Mouse (Mus musculus) heart, adult 2 months (tissue): ENCODE results near the gene B4galt5. TPM values are rescaled to one million over a fixed set of nuclear protein-coding genes. Genes with fewer than 3 reads are reported as not detected.
A peak's percentile ranks its signal among the peaks of the same experiment; 100 is the strongest.

ENCODE experiments used
- DNase-seq, 2 experiments: peaks; one replicate each; pipeline ENCODE4 v3.0.0; 2021
- H3K27ac ChIP-seq: fragments of 200-600 bp; 2 replicates; pipeline ENCODE4 v1.8.1; 2022
- H3K27me3 ChIP-seq: fragments of 200-500 bp; 2 replicates; pipeline ENCODE4 v1.6.1; 2012; ENCODE audit warnings: mild to moderate bottlenecking, low read length, inconsistent platforms, mixed read lengths; ENCODE audit not compliant: control insufficient read depth, insufficient read depth
- H3K36me3 ChIP-seq: fragments of 200-500 bp; 2 replicates; pipeline ENCODE4 v1.6.1; 2012; ENCODE audit warnings: low read length, inconsistent platforms; ENCODE audit not compliant: control insufficient read depth, insufficient read depth
- H3K4me1 ChIP-seq: fragments of 200-500 bp; 2 replicates; pipeline ENCODE4 v1.6.1; 2011; ENCODE audit warnings: low read length; ENCODE audit not compliant: control insufficient read depth, insufficient read depth
- H3K4me3 ChIP-seq: fragments of 200-600 bp; 2 replicates; pipeline ENCODE4 v1.8.1; 2022
- H3K79me2 ChIP-seq: fragments of 200-500 bp; replicated peaks from 2 replicates; pipeline ENCODE4 v1.6.1; 2012; ENCODE audit warnings: mild to moderate bottlenecking, inconsistent platforms, low read length, moderate library complexity, mixed read lengths; ENCODE audit not compliant: control insufficient read depth, insufficient read depth
- H3K9ac ChIP-seq: fragments of 200-500 bp; 2 replicates; pipeline ENCODE4 v1.6.1; 2012; ENCODE audit warnings: low read depth, mild to moderate bottlenecking, control low read depth, inconsistent platforms, low read length, mixed read lengths
- CTCF ChIP-seq: fragments of 200-600 bp; IDR thresholded peaks from 2 replicates; pipeline ENCODE4 v1.8.1; 2022; ENCODE audit warnings: antibody characterized with exemption, mild to moderate bottlenecking, moderate library complexity
- EP300 ChIP-seq: fragments of 200-500 bp; IDR thresholded peaks from 2 replicates; pipeline ENCODE4 v1.6.1; 2011; ENCODE audit warnings: low read depth, low read length, control low read depth; ENCODE audit not compliant: insufficient read depth
- POLR2A ChIP-seq: fragments of 200-500 bp; IDR thresholded peaks from 2 replicates; pipeline ENCODE4 v1.6.1; 2011; ENCODE audit warnings: mild to moderate bottlenecking, low read depth, low read length, control low read depth; ENCODE audit not compliant: insufficient read depth
- WGBS: fragments of 180-500 bp; shearing (Covaris S2); methylation state at CpG from one replicate; pipeline ENCODE4 v1.1.7; 2018; 5-methylcytosine and 5-hydroxymethylcytosine counted together
- intact Hi-C: fragments of 180-260 bp; cut with DNase I; formaldehyde crosslinking; loops from one replicate; pipeline ENCODE4 v1.15.1; 2025
- polyA plus RNA-seq: library from polyadenylated mRNA; depleted of rRNA; stranded (reverse); fragments of >200 nt; gene quantifications from 2 replicates; pipeline ENCODE4 v1.2.3, GENCODE M21; 2012; rRNA removed
- total RNA-seq, 2 experiments: library from RNA; stranded (reverse); gene quantifications; 2 replicates each; pipeline ENCODE4 v1.2.3; 2021

Gene B4galt5
- total and polyA plus RNA-seq, 3 experiments, result 9.4 to 17.0 (median 14.1) TPM

GRCm38 (mm10) chr2:167250736-167251337, 98.1 kb downstream of the B4galt5 start:
- H3K27ac ChIP-seq, result peak overlapping the region; percentile 41
- TF ChIP-seq EP300, result no peak
- no peak for TF ChIP-seq POLR2A
- no peak for TF ChIP-seq CTCF

DNA sequence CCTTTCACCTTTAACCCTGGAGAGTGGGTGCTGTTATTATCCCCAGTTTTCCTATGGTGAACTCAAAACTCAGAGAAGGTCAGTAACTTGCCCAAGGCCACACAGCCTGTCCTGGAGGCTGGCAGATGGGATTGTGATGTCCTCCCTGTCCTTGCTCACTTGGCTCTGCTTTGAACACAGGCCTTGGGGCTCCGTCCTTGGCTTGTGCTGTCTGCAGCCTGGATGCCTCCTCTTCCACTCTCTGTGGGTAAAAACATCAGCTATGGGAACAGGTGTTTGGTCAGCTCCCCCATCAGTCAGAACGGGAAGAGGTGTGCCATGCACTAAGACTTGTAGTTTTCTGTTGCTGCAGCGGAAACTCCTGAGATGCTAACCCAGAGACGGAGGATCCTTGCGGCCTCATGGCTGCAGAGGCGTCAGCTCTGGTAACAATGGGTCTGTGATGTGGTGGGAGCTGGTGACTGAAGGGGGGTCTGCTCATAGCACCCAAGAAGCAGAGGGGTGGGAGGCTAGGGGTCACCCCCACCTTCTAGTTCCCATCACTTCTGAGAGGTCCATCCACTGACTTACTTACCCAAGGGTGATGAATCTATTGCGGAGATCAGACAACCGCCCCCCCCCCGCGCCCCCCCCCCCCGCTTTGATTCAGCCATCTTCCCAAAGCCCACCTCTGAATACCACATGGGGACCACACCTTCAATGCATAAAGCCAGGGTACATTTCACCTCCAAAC, 98.8 kb downstream of the B4galt5 start:
- TF ChIP-seq POLR2A, result no peak
- TF ChIP-seq EP300, result no peak
- no peak for TF ChIP-seq CTCF
- no peaks in the 10 kb centered on the region for H3K36me3 ChIP-seq
- H3K27me3 ChIP-seq, result no peaks in the 10 kb centered on the region
- H3K4me1 ChIP-seq, result peaks cover 13% of the 10 kb centered on the region
- DNase-seq, result no peak
- H3K4me3 ChIP-seq, result no peak overlapping the region
- peak overlapping the region; percentile 33; the same call in 1 of the 2 replicates for H3K27ac ChIP-seq
- intact Hi-C loops, result no loop called here
- H3K79me2 ChIP-seq, result no peaks in the 10 kb centered on the region
- no peak overlapping the region for H3K9ac ChIP-seq
- 51% methylated on average over 11 of the region's 11 CpGs for WGBS

More at GRCm38 (mm10) chr2:167250736-167251337, 98.1 kb downstream of the B4galt5 start:
- H3K4me3 ChIP-seq, result no peak overlapping the region
- H3K9ac ChIP-seq, result no peak overlapping the region
- H3K27me3 ChIP-seq, result no peaks in the 10 kb centered on the region
- H3K79me2 ChIP-seq, result no peaks in the 10 kb centered on the region
- intact Hi-C loops, result no loop called here
- no peaks in the 10 kb centered on the region for H3K36me3 ChIP-seq
- peaks cover 13% of the 10 kb centered on the region for H3K4me1 ChIP-seq
- DNase-seq, result no peak
- whole genome bisulfite sequencing, result 40% methylated on average over 7 of the region's 7 CpGs

DNA sequence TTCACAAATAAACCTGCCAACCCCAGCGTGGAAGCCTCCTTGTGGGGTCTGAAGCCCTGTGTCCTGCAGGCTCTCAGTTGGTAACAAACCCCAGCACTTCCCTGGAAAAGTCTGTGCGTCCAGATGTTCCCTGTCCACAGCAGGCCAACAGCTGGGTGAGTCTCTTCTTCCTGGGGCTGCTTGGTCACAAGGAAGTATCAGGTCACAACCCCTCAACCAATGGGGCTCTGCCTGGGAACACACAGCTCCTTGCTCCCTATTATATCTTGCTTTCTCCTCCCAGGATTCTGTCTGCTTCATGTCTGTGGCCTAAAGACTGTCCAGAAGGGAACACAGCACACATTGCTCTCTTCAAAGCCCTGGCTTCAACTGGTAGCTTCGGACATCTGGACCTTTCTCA, 99.4 kb downstream of the B4galt5 start:
- Histone ChIP-seq H3K27ac (peak overlapping the region; percentile 33; the same call in 1 of the 2 replicates), H3K79me2 (no peaks in the 10 kb centered on the region), H3K4me1 (peaks cover 13% of the 10 kb centered on the region), H3K9ac (no peak overlapping the region), H3K36me3 (no peaks in the 10 kb centered on the region), H3K27me3 (no peaks in the 10 kb centered on the region), H3K4me3 (no peak overlapping the region)
- WGBS, result 67% methylated on average over 3 of the region's 3 CpGs
- TF ChIP-seq POLR2A (0 out of 2 replicates have a peak, but pooled peaks have one; percentile 26), CTCF (no peak), EP300 (peak; percentile 58; the same call in 1 of the 2 replicates)
- DNase-seq, result no peak
- intact Hi-C loops, result no loop called here

Other genes starting within 250 kb of the B4galt5 start
- gene Kcnb1, start 159.0 kb downstream of the B4galt5 start, total RNA-seq, result 10 to 100 TPM; 32.8 to 38.8 TPM
- 17.2 and 19.2 TPM in 2 replicates for gene Kcnb1, start 159.0 kb downstream of the B4galt5 start, polyA plus RNA-seq
- gene Ptgis, start 108.6 kb downstream of the B4galt5 start, total RNA-seq, result 10 to 100 TPM; 16.3 to 17.7 TPM
- gene Ptgis, start 108.6 kb downstream of the B4galt5 start, polyA plus RNA-seq, result 31.3 and 32.1 TPM in 2 replicates
- gene Slc9a8, start 72.5 kb upstream of the B4galt5 start, total RNA-seq, result 10 to 100 TPM; 21.7 to 23.6 TPM
- 26.1 and 43.8 TPM in 2 replicates for gene Slc9a8, start 72.5 kb upstream of the B4galt5 start, polyA plus RNA-seq
- gene Rnf114, start 143.5 kb upstream of the B4galt5 start, total RNA-seq, result 10 to 100 TPM; 60.4 to 76.7 TPM
- gene Rnf114, start 143.5 kb upstream of the B4galt5 start, polyA plus RNA-seq, result 96.3 and 128 TPM in 2 replicates
- gene Spata2, start 143.7 kb upstream of the B4galt5 start, total RNA-seq, result 10 to 100 TPM; 15.4 to 15.6 TPM
- gene Spata2, start 143.7 kb upstream of the B4galt5 start, polyA plus RNA-seq, result 15.5 and 19.7 TPM in 2 replicates
- gene Snai1, start 189.0 kb upstream of the B4galt5 start, total RNA-seq, result 1 to 10 TPM; 1.6 to 2.0 TPM
- 6.5 and 10.5 TPM in 2 replicates for gene Snai1, start 189.0 kb upstream of the B4galt5 start, polyA plus RNA-seq